Mouse (Mus musculus) heart, postnatal 36 days (tissue): ENCODE data around the gene Sh3bp1. TPM values are rescaled to one million over a fixed set of nuclear protein-coding genes. Genes with fewer than 3 reads are reported as not detected.
A peak's percentile ranks its signal among the peaks of the same experiment; 100 is the strongest.

Experiments
- DNase-seq, 2 experiments: peaks; one replicate each; pipeline ENCODE4 v3.0.0; 2021 to 2022
- intact Hi-C: fragments of 180-260 bp; cut with DNase I; formaldehyde crosslinking; loops from one replicate; pipeline ENCODE4 v1.15.1; 2025
- total RNA-seq, 2 experiments: library from RNA; stranded (reverse); gene quantifications; 2 replicates each; pipeline ENCODE4 v1.2.3; 2021

Sh3bp1 gene
- total RNA-seq, result 1 to 10 TPM; 5.8 to 6.5 TPM

DNA sequence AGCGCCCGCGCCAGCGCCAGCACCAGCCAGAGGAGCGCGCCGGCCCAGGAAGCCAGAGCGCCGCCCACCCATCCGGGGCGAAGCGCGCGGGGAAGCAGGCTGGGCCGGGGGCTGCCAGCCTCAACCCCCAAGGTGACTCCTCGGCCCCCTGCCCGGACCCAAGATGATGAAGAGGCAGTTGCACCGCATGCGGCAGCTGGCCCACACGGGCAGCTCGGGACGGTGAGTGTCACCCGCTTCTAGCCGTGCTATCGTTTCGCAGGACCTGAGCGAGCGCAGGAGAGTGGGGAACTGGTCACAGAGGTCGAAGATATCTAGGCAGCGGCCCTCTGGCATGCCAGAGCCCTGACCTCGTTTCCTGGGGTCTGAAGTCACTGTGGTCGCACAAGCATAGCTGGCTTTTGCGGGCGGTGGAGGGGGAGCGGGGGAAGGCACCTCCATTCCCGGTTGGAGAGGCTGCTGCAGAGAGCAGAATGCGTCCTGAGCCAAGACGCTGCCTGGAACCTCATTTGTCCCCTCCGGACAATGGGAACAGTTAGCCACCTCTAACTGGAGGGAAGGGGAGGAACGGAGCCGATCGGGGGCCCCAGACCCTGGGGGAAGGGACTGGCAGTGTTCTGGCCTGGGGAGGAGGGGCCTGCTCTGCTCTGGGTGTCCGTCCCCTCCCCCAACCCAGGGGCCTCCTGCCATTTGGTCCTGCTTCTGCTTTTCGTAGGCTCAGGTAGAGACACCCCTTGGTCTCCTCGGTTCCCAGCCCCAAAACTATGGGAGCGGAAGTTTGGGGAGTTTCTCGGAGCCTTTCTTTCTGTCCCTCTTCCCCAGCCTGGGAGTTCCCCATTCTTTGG is at the start of gene Sh3bp1:
TSS of gene Sh3bp1 (plus strand) at position 29 of the 845 bp plus-strand sequence.
- peak; percentile 67 for DNase-seq

DNA sequence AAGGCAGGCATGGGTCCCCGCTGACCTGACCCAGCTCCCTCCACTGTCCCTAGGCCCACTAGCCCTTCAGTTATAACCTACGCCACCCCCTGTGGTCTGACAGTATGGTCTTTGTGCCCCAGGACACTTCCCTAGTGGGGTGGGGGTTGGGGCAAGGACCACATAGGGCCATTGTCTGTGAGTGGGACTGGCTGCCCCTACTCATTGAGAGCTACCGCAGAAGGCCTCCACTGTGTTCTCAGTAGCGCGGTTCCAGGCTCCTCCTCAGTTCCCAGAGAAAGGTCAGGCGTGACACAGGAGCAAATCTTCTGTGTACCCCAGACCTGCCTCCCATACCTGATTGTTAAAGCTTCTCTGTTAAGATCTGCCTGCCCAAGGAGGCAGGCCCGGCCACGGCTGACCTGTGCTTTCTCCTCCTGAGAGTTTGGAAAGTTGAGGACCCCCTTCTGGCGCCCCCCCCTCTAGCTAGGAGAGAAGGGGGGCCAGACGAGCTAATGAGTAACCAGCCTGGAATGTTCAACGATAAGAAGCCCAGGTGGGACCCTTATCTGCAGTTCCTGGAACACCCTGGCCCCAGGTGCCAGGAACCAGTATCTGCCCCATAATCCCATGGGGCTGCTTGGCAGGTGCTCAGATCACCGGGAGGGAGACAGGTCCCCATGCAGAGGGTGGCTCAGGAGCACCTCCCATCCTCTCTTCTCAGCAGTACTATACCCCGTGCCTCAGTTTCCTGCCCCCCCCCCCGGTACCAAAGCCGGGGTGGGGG is 49.3 kb upstream of the Sh3bp1 start:
- intact Hi-C loops, result loop anchor here (5.0 kb wide), 1 partner anchor 33 kb away; no protein-coding TSS in a partner anchor
- DNase-seq, result peak in 1 of 2 experiments; percentile 14

More for the DNA sequence above, at the start of gene Sh3bp1:
- intact Hi-C loops, result loop anchor here (5.0 kb wide), 1 partner anchor 42 kb away; no protein-coding TSS in a partner anchor

DNA sequence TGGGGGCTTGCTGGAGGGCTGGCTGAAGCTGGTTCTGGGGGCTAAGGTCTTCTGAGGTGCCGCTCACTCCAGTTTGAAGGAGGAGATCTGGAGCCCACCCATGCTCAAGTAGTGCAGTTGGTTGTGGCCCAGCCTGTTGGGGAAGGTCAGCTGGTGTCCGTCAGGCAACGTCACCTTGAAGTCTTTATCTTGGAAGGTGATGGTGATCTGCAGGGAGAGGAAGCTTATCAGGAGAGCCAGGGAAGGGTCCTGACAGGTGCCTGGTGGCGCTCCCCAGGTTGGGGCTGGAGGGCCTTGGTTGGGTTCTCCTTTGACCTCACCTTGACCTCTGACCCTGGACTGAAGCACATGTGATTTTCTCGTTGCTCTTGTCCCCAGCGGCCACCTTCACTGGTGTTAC is 48.6 kb upstream of the Sh3bp1 start:
- intact Hi-C loops, result loop anchor here (5.0 kb wide), 1 partner anchor 34 kb away; no protein-coding TSS in a partner anchor
- no peak for DNase-seq

DNA sequence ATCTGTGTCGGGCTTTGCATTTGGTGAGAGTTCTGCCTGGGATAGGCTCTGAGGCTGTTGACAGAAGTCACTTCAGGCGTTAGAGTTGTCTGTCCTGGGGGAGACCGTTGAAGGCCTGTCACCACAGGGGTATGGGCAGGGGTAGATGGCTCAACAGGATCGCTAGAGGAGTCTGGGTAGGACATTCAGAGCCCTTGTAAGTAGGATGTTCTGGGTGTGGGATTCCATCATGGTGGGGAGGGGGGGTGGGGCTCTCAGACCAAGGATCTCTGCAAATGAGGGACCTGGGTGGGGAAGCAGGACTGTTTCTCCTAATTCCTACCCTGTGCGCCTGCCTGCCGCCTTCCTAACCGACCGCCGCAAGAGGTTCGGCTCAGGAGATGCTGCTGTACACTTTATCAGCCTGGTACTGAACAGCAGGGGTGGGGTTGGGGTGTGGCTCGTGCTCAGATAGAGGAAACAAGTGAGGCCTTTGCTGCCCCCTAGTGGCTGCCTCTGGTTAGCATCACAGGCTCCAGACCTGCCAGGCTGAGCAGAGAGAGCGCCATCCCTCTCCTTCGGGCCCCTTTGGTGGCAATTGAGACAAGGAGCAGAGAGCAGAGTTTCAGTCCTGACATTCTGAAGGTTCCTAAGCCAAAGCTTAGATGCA is 47.9 kb upstream of the Sh3bp1 start:
- DNase-seq, result peak; percentile 93 to 95
- intact Hi-C loops, result loop anchor here (2.0 to 5.0 kb wide), 2 partner anchors 17 to 34 kb away; no protein-coding TSS in a partner anchor

DNA sequence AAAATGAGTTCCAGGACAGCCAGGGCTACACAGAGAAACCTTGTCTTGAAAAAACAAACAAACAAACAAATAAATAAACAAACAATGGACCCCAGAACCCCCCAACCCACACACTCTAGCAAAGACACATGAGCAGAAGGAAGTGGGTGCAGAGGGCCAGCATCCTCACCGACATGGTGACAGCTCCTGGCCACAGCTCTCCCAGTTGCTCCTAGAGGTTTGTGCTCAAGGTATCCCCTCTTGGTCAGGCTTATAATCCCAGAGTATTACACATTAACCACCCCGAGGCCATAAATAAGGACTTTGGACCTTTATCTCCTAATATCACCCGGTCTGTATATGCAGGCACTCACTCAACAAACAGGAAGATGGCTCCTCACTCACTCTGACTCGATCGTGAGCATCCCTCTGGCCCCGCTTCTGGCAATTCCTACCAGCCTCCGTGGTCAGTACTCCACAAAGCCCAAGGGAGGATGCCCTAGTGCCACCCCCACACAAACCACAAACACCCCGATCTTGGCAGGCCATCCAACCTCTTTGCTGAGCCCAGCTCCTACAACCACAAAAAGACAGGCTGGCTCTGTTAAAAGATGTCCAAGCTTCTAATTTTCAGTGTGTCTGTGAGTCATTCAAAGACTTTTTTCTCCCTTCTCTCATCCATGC is 44.1 kb upstream of the Sh3bp1 start, which contains the start of gene Lgals2:
TSS of gene Lgals2 (minus strand) at position 227 of the 663 bp plus-strand sequence.
- no peak for DNase-seq
- intact Hi-C loops, result no loop called here

DNA sequence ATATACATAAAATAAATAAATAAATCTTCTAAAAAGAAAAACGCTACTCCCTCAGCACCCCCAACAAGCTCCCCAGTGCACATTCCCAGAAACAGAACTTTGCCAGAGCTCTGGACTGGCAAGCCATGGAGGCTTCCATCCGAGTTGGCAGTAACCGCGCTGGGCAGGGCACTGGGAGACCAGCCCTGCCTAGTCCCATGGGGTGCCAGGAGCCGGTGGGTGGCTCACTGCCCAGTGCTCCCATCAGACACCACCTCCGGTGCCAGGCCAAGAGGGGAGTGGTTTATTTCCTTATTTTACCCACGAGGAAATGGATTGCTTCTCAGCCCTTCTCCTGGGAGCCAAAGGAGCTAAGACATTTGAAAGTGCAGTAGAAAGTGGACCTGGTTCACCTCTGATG is 42.6 kb upstream of the Sh3bp1 start:
- DNase-seq, result no peak

DNA sequence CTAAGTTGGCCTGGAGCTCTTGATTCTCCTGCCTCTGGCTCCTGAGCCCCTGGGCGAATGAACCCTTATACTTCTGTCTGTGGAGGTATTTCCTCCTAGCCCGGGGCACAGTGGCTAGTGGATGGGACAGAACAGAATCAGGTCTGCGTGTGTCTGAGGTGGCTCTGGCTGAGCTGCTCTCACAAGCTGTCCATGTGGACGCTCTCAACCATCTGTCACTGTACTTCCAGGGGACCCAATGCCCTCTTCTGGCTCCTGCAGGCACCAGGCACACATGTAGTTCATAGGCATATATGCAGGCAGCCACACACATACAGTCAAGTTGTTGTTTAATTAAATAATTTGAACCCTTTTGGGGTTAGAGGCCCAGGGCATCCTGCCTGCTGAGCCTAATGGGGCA is 40.3 kb upstream of the Sh3bp1 start:
- no peak for DNase-seq
- intact Hi-C loops, result no loop called here

More for the DNA sequence above, 42.6 kb upstream of the Sh3bp1 start:
- intact Hi-C loops, result no loop called here

DNA sequence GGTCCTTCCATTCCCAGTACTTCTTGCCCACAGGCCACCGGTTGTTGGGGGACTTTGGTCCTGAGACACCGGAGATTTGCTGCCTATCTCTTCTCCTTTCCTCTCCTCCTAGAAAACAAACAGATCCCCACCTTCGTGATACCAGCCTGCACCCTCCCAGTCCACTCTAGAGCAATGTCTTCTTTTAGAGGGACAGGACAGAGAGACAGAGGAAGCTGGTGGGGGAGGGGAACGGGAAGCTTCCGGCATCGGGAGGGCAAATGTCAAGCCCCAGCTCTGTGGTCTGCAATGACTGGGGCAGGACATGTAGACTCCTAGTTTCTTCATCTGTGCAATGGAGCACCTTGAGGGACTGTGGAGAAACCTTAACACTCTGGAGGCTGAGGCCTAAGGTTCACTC is 39.9 kb upstream of the Sh3bp1 start:
- no peak for DNase-seq

DNA sequence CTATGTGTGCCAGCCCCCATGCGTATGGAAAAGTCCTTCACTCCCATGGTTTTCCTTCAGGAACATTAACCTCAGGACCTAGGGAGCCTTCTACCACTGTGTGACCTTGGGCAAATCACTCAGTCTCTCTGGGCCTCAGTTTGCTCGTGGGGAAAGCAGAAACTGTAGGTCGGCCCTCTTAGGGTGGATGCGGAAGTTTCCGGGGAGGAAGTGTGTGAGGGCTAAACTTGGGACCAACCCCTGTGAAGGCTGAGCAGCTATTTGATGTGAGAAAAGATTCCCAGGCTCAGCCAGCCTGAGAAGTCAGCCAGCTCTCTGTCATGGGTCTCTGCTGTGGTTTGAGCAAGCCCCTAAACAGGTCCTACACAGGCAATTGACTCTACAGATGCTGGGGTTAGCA is 37.3 kb upstream of the Sh3bp1 start:
- intact Hi-C loops, result no loop called here
- DNase-seq, result no peak

More for the DNA sequence above, 39.9 kb upstream of the Sh3bp1 start:
- intact Hi-C loops, result no loop called here

DNA sequence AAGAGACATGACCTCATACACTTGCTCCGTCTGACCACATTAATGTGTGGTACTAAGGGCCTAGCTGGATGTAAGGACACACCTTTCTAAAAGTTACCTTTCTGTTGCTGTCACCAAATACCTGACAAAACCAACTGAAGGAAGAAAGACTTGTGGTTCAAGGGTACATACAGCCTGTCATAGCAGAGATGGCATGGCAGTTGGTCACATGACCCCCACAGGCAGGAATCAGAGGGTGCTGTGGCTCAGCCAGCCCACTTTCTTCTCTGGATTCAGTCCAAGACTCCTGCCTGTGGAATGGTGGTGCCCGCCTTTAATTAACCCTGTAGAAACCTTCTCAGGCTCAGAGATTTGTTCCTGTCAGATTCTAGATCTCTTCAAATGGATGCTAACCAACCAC is 36.4 kb upstream of the Sh3bp1 start:
- intact Hi-C loops, result no loop called here

DNA sequence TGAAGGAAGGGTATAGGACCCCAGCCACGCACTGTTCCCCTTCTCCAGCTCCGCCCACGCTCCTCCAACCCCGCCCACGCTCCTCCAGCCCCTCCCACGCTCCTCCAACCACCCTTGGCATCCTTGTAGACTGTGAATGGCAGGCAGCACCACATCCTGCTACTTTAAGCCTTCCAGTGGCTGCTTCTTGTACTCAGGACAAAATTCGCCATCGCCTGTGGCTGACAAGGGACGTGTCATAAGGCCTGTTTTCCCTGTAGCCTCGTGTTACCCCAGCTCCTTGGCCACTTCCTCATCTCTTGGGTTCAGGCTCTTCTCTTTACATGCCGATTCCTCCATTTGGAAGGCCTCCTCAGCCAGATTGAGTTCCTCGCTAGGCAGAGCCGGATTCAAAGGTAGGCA is 35.7 kb upstream of the Sh3bp1 start:
- intact Hi-C loops, result no loop called here
- DNase-seq, result no peak

More for the DNA sequence above, 36.4 kb upstream of the Sh3bp1 start:
- DNase-seq, result no peak

DNA sequence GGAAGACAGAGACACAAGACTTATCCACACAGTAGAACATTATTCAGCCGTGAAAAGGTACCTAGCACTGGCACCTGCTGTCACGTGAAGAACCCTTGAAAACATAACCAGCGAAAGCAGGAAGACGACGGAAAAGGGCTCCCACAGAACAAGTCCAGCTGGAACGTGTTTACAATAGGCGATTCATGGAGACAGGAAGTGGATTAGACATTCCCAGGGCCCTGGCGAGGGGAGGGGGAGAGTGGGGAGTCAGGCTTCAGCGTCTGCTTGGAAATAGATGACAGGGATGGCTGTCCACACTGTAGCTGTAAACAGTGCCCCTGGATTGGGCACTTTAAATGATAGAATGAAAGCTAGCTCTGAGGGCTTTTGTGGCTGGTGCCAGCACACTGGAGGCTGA is 31.2 kb upstream of the Sh3bp1 start:
- peak; percentile 39 for DNase-seq
- intact Hi-C loops, result loop anchor here (2.0 kb wide), 1 partner anchor 16 kb away; no protein-coding TSS in a partner anchor

DNA sequence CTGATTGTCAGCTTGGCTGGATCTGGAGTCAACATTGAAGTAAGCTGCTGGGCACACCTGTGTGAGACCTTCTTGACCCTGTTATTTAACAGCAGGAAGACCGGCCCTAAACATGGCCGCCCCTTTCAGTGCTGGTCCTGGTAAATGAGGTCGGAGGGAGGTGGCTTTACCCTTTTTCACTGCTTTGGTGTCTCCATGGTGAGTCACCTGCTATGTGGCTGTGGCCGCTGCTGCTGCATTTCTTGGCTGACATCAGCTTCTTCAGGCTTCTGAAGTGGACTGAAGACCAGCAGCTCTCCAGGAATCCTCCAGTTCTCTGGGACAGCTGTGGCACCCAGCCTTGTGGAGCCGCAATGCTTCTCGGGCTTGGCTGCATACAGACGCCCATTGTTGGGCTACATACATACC is 30.7 kb upstream of the Sh3bp1 start:
- DNase-seq, result no peak
- intact Hi-C loops, result loop anchor here (1.0 to 2.0 kb wide), 2 partner anchors 16 to 43 kb away; no protein-coding TSS in a partner anchor

DNA sequence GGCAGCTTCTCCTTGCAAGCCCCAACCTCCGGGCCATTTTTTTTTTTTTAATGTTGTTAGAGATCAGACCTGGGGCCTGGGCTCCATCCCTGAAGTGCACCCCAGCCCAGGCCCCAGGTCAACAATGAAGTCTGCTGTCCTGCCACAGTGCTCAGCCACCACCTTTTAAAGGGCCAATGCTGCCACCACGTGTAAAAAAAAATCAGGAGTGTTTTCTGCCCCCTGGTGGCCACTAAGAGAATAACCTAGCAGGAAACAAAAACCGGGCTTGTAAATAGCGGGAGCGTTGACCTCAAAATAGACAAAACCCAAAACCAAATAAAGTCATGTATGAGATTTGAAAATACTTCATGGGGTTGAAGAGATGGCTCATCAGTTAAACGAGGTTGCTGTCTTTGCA is 29.8 kb upstream of the Sh3bp1 start:
- intact Hi-C loops, result loop anchor here (1.0 to 5.0 kb wide), 3 partner anchors 17 to 247 kb away; no protein-coding TSS in a partner anchor
- peak; percentile 61 to 66 for DNase-seq

DNA sequence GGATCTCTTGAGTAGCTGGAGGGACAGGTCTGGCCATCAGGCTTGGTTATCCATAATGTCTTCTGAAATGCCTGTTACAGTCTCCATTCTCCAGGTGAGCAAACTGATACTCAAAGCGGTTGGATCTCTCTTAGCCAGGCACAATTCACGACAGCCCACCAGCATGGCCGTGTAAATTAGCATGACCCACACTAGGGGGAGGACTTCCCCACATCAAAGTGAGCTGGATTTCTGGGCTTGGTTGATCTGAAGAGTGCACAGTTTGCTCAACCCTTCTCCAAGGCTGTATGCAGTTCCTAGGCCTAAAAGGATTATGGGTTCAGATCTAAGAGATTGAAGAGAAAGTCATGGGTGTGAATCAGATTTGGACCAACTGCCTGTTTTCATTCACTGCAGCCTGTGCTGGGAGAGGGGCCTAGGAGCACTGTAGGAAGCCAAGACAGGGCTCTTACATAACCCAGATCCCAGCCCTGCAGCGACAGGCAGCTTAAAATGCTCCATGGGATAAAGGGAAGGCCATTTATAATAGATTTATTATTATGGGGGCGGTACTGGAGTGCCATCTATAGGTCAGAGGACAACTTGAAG is 27.5 kb upstream of the Sh3bp1 start:
- intact Hi-C loops, result loop anchor here (5.0 kb wide), 1 partner anchor 250 kb away; no protein-coding TSS in a partner anchor
- DNase-seq, result no peak

DNA sequence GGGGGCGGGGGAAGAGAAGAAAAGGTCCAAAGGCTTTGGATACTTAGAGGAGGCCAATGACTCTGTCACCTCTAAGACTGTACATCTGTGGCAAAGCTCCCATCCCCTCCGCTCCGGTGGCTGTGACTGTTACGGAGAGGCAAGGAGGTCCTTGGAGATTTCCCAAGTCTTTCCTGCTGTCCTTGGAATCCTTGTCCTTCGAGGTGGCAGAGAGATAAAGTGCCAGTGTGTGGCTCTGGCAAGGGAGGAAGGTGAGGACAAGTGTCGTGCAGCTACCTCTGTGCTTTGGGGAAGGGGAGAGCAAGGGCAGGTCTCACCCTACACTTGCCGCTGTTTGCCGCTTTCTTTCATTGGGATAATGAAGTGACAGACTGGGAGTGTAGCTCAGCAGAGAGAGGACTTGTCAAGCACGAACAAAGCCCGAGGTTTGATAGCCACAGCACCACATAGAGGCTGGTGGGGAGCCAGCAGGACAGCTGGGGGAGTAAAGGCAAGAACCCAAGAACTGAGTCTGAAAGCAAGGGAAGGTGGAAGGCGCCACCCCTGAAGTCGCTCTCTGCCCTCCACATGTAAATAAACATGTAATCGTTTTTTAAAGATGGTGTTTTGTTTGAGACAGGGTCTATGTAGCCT is 25.6 kb upstream of the Sh3bp1 start:
- no peak for DNase-seq
- intact Hi-C loops, result loop anchor here (5.0 kb wide), 1 partner anchor 252 kb away; no protein-coding TSS in a partner anchor

DNA sequence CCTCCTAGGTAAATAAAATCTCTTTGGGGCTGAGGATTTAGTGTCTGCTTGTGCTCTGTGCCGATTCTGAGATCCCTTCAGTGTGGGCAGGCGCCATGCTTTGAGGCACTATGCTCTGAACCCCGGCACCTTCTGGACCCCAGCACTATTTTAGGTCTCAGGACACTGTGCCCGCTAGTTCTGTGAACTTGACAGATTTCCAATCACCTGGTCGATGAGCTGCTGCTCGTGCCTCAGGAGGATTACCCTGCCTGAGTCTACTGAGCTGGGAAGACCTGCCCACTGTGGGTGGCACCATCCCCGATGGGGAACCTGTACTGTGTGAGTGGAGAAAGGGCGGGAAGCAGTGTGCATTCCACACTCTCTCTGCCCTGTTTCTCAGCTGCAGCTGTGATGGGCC is 24.6 kb upstream of the Sh3bp1 start:
- intact Hi-C loops, result loop anchor here (5.0 kb wide), 1 partner anchor 253 kb away; no protein-coding TSS in a partner anchor

DNA sequence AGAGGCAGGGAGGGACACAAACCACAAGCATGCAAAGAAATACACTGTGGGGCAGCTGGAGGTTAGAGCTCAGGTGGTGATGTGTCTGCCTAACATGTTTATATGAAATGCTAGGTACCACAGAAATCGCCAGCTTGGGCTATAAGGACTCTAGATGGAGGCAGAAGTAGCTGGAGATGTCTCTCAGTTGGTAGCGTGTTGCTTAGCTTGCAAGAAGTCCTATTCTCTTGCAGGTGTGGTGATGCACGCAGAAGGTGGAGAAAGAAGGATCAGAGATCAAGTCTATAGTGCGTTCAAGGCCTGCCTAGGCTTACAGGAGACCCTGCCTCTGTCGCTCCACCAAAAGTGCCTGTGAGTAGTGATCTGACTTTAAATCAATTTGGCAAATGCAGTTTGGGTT is 24.0 kb upstream of the Sh3bp1 start:
- intact Hi-C loops, result no loop called here
- no peak for DNase-seq

More for the DNA sequence above, 24.6 kb upstream of the Sh3bp1 start:
- no peak for DNase-seq

DNA sequence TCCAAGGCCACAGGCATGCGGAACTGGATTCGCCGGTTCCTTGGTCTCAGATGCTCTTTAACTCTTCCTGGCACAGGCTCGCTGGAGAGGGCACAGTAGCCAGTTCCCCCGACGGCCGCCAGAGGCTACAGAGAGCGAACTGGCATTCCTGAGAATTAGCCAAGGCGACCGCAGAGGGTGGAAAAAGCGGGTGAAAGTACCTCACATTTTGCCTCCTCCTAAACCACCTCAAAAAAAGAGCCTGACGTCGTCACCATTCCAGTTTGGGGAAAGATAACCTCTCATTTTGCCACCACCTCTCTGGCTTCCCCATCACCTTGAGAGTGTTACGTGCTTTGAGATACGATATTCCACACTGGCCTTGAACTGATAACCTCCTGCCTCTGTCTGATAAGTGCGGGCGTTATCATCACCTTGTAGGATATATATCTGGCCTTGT is 23.3 kb upstream of the Sh3bp1 start:
- intact Hi-C loops, result loop anchor here (2.0 kb wide), 1 partner anchor 59 kb away; the partner anchor contains the start of gene Nol12
- DNase-seq, result peak; percentile 67
